Mouse (Mus musculus) right cerebral cortex, adult 18-20 months (tissue): Measurements from ENCODE around the gene Myo1a.

ENCODE experiments used
- DNase-seq: peaks from one replicate; pipeline ENCODE4 v3.0.0; 2022; ENCODE audit warnings: mixed read lengths

Myo1a gene

GRCm38 (mm10) chr10:127763914-127764680 lies 59.1 kb downstream of the Myo1a start:
- DNase-seq: no peak

GRCm38 (mm10) chr10:127766564-127766963 lies 61.6 kb downstream of the Myo1a start:
- DNase-seq: no peak
